Mouse (Mus musculus) urinary bladder, adult 2 months (tissue): Measurements from ENCODE around the gene Olfr1173. TPM values are rescaled to one million over a fixed set of nuclear protein-coding genes. Genes with fewer than 3 reads are reported as not detected.

Source experiments
- DNase-seq: peaks from one replicate; pipeline ENCODE4 v3.0.0; 2022; ENCODE audit warnings: low spot score
- polyA plus RNA-seq: library from polyadenylated mRNA; depleted of rRNA; stranded (reverse); fragments of >200 nt; gene quantifications from 2 replicates; pipeline ENCODE4 v1.2.3, GENCODE M21; 2012; rRNA removed

The Olfr1173 gene
- not detected in 2 replicates for polyA plus RNA-seq

DNA sequence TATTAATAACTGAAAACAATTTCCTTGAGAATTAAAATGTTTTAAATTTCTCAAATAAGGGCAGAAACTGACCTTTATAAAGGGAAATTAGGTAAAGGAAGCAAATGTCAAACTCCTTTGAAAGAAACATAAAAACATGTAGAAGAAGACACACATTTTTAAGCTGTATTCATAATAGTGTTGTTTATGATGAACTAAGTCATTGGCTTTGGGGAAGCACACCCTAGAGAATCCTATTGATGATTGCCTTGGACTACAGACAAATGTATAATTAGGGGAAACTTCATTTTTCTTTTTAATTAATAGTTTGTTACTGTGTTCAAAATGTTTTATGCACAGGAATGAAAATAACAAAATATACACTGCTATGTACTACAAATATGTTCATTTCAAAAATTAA is at the start of gene Olfr1173:
TSS of gene Olfr1173 (minus strand) at position 101 of the 400 bp plus-strand sequence.
- DNase-seq = no peak

DNA sequence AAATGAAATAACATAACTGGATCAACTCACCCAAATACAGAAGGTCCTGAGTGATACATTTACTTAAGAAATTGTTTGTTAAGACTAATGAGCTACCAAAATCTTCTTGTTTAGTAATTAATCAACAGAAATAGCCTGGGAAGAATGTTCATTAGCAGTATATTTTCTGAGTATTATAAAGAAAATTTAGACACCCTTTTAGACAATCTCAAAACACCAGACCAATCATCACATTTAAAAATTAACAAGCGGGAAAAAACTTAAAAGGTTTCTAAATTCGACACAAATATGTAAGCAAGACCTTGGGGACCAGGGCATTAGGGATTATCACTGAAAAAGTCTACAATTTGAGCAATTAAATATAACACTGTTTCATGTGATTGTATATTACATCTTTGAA is 47.4 kb upstream of the Olfr1173 start, which contains the start of gene Olfr1175-ps:
TSS of gene Olfr1175-ps (minus strand) at position 101 of the 400 bp plus-strand sequence.
- DNase-seq = no peak

DNA sequence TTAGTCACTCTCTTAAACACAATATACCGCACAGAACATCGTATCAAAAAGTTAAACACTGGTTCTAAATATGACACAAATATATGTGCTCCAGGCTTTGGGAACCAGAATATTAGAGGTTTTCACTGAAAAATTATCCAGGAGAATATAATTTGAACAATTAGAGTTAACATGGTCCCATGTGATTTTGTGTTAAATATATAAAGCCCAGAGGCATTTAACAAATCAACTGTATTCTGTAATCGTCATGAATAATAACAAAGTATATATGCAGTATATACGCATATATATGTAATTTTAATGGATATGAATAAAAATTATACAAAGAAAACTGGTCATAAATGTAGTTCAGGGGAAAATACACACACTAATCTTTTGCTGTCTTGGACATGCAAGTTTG is 35.4 kb upstream of the Olfr1173 start, which contains the start of gene Olfr1174-ps:
TSS of gene Olfr1174-ps (minus strand) at position 101 of the 400 bp plus-strand sequence.
- no peak for DNase-seq

DNA sequence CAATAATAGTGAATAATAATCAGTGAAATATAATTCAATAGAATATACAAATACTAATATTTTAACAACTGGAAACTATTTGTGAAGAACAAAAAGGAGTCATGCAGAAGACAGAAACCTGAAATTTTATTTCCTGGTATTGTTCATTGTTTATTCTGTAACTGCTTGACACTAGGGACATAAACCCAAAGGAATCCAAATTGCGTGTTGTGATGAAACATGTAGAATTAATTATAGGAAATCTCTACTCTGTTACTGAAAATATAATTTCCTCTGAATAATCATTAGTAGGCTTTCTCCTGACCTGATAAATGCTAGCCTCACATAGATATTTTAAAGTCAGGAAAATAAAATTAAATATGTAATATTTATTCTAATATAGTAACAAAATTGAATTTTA is 51.4 kb downstream of the Olfr1173 start, which contains the start of gene Olfr1170:
TSS of gene Olfr1170 (minus strand) at position 101 of the 400 bp plus-strand sequence.
- DNase-seq = no peak

Other genes with a start within 250 kb of the Olfr1173 start
- not detected in 2 replicates for gene Olfr73, start 242.2 kb downstream of the Olfr1173 start, polyA plus RNA-seq
- gene Olfr1162, start 228.7 kb downstream of the Olfr1173 start, polyA plus RNA-seq = not detected in 2 replicates
- not detected in 2 replicates for gene Olfr1163, start 208.0 kb downstream of the Olfr1173 start, polyA plus RNA-seq
- gene Olfr1164, start 185.9 kb downstream of the Olfr1173 start, polyA plus RNA-seq = not detected in 2 replicates
- not detected in 2 replicates for gene Olfr1166, start 151.6 kb downstream of the Olfr1173 start, polyA plus RNA-seq
- gene Olfr1167, start 124.7 kb downstream of the Olfr1173 start, polyA plus RNA-seq = not detected in 2 replicates
- not detected in 2 replicates for gene Olfr1168, start 98.0 kb downstream of the Olfr1173 start, polyA plus RNA-seq
- not detected in 2 replicates for gene Olfr1170, start 51.5 kb downstream of the Olfr1173 start, polyA plus RNA-seq
- gene Olfr1174-ps, start 35.3 kb upstream of the Olfr1173 start, polyA plus RNA-seq = not detected in 2 replicates
- not detected in 2 replicates for gene Olfr1175-ps, start 47.3 kb upstream of the Olfr1173 start, polyA plus RNA-seq
- gene Olfr1176, start 56.8 kb upstream of the Olfr1173 start, polyA plus RNA-seq = not detected in 2 replicates
- not detected in 2 replicates for gene Olfr1177-ps, start 66.6 kb upstream of the Olfr1173 start, polyA plus RNA-seq
- not detected in 2 replicates for gene Olfr1178, start 107.2 kb upstream of the Olfr1173 start, polyA plus RNA-seq
- gene Olfr1179, start 126.6 kb upstream of the Olfr1173 start, polyA plus RNA-seq = not detected in 2 replicates
- gene Olfr1180, start 139.3 kb upstream of the Olfr1173 start, polyA plus RNA-seq = not detected in 2 replicates
- gene Olfr1181, start 146.3 kb upstream of the Olfr1173 start, polyA plus RNA-seq = not detected in 2 replicates
- not detected in 2 replicates for gene Gm13757, start 169.3 kb upstream of the Olfr1173 start, polyA plus RNA-seq
- gene Olfr1183, start 175.0 kb upstream of the Olfr1173 start, polyA plus RNA-seq = not detected in 2 replicates
- gene Olfr1184, start 203.7 kb upstream of the Olfr1173 start, polyA plus RNA-seq = not detected in 2 replicates
- gene Olfr1185-ps1, start 213.4 kb upstream of the Olfr1173 start, polyA plus RNA-seq = not detected in 2 replicates
- gene Olfr1186, start 238.7 kb upstream of the Olfr1173 start, polyA plus RNA-seq = not detected in 2 replicates